Mouse (Mus musculus): ENCODE data around the gene Tmem209. TPM values are rescaled to one million over a fixed set of nuclear protein-coding genes. Genes with fewer than 3 reads are reported as not detected.
A peak's percentile ranks its signal among the peaks of the same experiment; 100 is the strongest.

Gene Tmem209
- polyA plus RNA-seq, 1 experiment: 45.9 TPM

DNA sequence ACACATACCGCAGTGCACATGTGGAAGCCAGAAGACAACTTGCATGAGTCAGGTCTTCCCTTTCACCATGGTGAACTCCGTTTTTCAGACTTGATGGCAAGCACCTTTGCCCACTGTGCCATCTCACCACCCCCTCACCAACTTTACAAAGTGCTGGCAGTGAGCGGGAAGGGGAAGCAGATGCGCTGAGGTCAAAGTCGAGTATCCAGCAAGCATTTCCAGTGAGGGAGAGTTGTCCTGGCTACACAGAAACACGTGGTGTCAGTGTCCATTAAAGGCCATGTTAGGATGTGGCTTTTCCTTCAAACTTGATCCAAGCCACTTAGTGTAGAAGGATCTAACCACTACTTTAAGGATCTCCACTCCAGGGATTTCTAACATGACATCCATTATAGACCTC is 31.8 kb downstream of the Tmem209 start:
- TF ChIP-seq CTCF (IDR thresholded peaks at IDR 0.05; ENCODE audit: borderline replicate concordance, extremely low read depth, insufficient read depth, insufficient read length): no peak
- TF ChIP-seq POLR2A (IDR thresholded peaks at IDR 0.05; ENCODE audit: borderline replicate concordance, extremely low read depth, insufficient read depth, insufficient read length, poor library complexity, severe bottlenecking): no peak
- no peak for DNase-seq (ENCODE audit: low read depth)

DNA sequence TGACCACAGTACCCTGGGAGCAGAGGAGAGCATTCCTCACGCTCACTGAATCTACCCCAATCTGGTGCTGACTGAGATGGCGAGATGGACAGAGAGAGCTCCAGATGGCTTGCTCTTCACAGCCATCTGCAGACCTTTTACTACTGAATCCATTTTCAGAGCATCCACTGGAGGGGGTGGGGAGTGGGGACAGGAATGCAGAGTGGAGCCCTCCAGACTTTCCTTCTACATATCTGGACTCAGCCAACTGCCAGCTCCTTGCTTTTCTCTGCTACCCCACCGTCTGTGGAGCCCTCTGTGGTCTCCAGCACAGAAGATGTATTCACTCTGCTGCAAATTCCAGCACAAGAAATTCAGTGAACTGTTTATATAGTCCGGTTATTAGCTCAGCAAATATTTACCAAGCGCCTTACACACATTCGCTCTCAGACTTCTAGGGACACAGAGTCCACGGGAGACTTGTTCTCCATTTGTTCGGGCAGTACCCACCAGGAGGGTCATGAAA is 32.3 kb downstream of the Tmem209 start:
- DNase-seq (ENCODE audit: low read depth): peak; percentile 55
- TF ChIP-seq POLR2A (IDR thresholded peaks at IDR 0.05; ENCODE audit: borderline replicate concordance, extremely low read depth, insufficient read depth, insufficient read length, poor library complexity, severe bottlenecking): no peak
- no peak for TF ChIP-seq CTCF (IDR thresholded peaks at IDR 0.05; ENCODE audit: borderline replicate concordance, extremely low read depth, insufficient read depth, insufficient read length)

GRCm38 (mm10) chr6:30476025-30476765 is 33.4 kb downstream of the Tmem209 start:
- no peak for DNase-seq (ENCODE audit: low read depth)
- TF ChIP-seq POLR2A (IDR thresholded peaks at IDR 0.05; ENCODE audit: borderline replicate concordance, extremely low read depth, insufficient read depth, insufficient read length, poor library complexity, severe bottlenecking): no peak
- TF ChIP-seq CTCF (IDR thresholded peaks at IDR 0.05; ENCODE audit: borderline replicate concordance, extremely low read depth, insufficient read depth, insufficient read length): no peak

DNA sequence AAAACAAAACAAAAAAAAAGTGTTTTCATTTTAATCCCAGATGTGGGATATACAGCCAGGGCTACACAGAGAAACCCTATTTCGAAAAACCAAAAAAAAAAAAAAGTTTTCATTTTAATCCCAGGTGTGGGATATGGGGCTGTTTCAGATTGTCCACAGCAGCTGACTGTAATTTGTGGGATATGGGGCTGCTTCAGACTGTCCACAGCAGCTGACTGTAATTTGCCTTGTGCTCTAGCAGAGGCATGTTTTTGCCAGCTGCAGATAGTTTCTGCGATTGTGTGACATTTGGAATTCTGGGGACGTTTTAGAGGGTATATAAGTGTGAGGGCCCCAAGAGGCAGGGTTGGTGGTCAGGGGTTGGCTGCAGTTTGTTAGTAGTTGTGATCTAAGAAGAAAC is 37.9 kb downstream of the Tmem209 start:
- no peak for DNase-seq (ENCODE audit: low read depth)
- TF ChIP-seq CTCF (IDR thresholded peaks at IDR 0.05; ENCODE audit: borderline replicate concordance, extremely low read depth, insufficient read depth, insufficient read length) (no peak), POLR2A (IDR thresholded peaks at IDR 0.05; ENCODE audit: borderline replicate concordance, extremely low read depth, insufficient read depth, insufficient read length, poor library complexity, severe bottlenecking) (no peak)

DNA sequence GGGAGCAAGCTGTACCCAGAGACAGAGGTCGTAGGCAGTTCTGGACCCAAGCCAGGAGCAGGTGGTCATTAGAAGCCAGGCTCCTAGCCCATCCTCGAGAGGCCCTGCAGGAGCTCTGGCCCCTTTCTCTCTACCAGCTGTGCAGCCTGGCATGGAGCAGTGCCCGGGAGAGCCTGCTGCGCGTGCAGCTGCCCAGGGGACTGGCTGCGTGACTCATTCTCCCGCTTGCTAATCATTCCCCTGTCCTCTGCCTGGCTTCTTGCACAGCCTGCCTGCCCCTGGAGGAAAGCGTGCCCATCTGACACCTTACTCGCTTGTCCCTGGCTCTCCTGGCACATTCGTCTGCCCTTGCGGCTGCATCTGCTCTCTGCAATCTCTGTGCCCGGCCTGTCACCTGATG is 40.2 kb downstream of the Tmem209 start:
- TF ChIP-seq CTCF (IDR thresholded peaks at IDR 0.05; ENCODE audit: borderline replicate concordance, extremely low read depth, insufficient read depth, insufficient read length) (no peak), POLR2A (IDR thresholded peaks at IDR 0.05; ENCODE audit: borderline replicate concordance, extremely low read depth, insufficient read depth, insufficient read length, poor library complexity, severe bottlenecking) (no peak)
- DNase-seq (ENCODE audit: low read depth): peak; percentile 81

GRCm38 (mm10) chr6:30468684-30469083 is 40.9 kb downstream of the Tmem209 start:
- DNase-seq (ENCODE audit: low read depth): peak; percentile 77
- TF ChIP-seq POLR2A (IDR thresholded peaks at IDR 0.05; ENCODE audit: borderline replicate concordance, extremely low read depth, insufficient read depth, insufficient read length, poor library complexity, severe bottlenecking) (no peak), CTCF (IDR thresholded peaks at IDR 0.05; ENCODE audit: borderline replicate concordance, extremely low read depth, insufficient read depth, insufficient read length) (peak; percentile 55; the same call in 1 of the 2 replicates)

DNA sequence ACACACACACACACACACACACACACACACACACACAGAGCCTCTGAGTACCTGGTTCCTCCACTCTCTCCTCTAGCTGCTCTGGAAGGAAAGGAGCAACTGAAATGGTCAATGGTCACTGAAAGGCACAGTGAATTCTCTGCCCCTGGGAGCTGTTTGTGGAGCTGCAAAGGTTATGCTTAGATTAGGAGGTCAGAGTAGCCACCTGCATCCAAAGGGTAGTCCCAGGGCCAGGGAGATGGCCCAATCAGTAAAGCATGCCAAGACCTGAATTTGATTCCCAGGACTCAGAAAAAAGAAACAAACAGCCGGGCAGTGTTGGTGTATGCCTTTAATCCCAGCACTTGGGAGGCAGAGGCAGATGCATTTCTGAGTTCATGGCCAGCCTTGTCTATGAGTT is 41.5 kb downstream of the Tmem209 start:
- TF ChIP-seq POLR2A (IDR thresholded peaks at IDR 0.05; ENCODE audit: borderline replicate concordance, extremely low read depth, insufficient read depth, insufficient read length, poor library complexity, severe bottlenecking) (no peak), CTCF (IDR thresholded peaks at IDR 0.05; ENCODE audit: borderline replicate concordance, extremely low read depth, insufficient read depth, insufficient read length) (no peak)
- DNase-seq (ENCODE audit: low read depth): no peak

DNA sequence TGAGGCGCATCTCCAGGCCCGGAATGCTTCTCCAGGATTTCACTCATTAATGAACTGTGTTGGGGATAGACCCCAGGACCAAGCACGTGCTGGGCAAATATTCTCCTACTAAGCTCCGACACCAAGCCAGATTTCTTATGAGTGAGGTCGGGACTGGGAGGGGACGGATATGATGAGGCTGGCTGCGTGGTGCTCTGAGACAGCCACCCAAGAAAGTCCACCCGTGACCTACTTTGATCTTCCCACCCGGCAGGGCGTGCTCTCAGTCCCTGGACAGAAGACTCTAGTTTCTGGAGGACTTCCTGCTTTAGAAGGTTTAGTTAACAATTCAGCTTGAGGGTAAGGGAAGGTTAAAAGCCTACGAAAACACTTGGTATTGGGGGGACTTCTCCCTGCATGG is 44.0 kb downstream of the Tmem209 start:
- no peak for TF ChIP-seq POLR2A (IDR thresholded peaks at IDR 0.05; ENCODE audit: borderline replicate concordance, extremely low read depth, insufficient read depth, insufficient read length, poor library complexity, severe bottlenecking)
- TF ChIP-seq CTCF (IDR thresholded peaks at IDR 0.05; ENCODE audit: borderline replicate concordance, extremely low read depth, insufficient read depth, insufficient read length): no peak
- no peak for DNase-seq (ENCODE audit: low read depth)

DNA sequence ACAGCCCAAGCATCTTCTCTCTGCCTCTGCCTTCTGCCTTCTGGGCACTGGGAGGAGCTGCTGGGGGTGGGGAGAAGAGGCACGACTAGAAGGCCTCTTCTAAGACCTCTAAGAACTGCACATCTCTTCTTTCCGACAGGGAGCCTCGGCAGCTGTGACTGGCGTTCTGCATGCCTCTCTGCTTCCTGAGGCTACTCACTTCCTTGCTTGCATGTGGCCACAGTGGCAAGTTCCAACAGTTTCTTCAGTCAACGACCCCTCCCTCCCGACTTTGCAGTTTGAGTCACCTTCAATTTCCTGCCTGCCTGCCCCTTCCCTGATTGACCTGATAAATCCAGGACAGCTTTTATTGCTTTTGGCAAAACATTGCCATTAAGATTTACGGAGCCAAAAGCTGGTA is 46.8 kb downstream of the Tmem209 start:
- TF ChIP-seq POLR2A (IDR thresholded peaks at IDR 0.05; ENCODE audit: borderline replicate concordance, extremely low read depth, insufficient read depth, insufficient read length, poor library complexity, severe bottlenecking) (no peak), CTCF (IDR thresholded peaks at IDR 0.05; ENCODE audit: borderline replicate concordance, extremely low read depth, insufficient read depth, insufficient read length) (no peak)
- no peak for DNase-seq (ENCODE audit: low read depth)

DNA sequence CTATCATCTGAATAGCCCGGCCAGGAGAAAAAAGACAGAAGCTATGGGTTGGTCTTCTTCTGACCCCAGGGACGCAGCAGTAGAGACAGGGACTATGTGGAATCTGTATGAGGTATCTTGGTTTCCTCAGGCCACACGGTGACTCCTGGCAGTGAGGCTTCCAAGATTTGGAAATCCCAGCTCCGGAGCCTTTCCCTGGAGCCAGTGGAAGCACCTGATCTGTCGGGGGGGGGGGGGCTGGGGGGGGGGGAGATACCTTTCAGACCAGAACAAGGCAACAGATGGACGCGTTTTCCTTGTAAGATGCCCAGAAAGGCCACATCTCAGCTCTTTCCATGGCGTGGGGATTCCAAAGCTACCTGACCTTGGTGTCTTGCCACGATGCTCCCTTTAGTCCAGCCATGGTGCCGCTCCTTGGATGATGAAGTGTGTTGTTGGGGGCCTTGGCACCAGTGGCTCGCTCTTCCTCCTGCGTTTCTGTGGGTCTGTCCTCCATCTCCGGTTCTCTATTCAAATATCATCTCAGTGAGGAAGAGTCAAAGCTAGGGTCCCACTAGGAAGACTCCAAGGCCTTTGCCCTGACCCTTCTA is 47.7 kb downstream of the Tmem209 start:
- DNase-seq (ENCODE audit: low read depth): no peak

GRCm38 (mm10) chr6:30460750-30461446 is 48.7 kb downstream of the Tmem209 start:
- no peak for TF ChIP-seq CTCF (IDR thresholded peaks at IDR 0.05; ENCODE audit: borderline replicate concordance, extremely low read depth, insufficient read depth, insufficient read length)
- no peak for TF ChIP-seq POLR2A (IDR thresholded peaks at IDR 0.05; ENCODE audit: borderline replicate concordance, extremely low read depth, insufficient read depth, insufficient read length, poor library complexity, severe bottlenecking)
- DNase-seq (ENCODE audit: low read depth): peak; percentile 99

More for the DNA sequence above, 47.7 kb downstream of the Tmem209 start:
- TF ChIP-seq CTCF (IDR thresholded peaks at IDR 0.05; ENCODE audit: borderline replicate concordance, extremely low read depth, insufficient read depth, insufficient read length) (no peak), POLR2A (IDR thresholded peaks at IDR 0.05; ENCODE audit: borderline replicate concordance, extremely low read depth, insufficient read depth, insufficient read length, poor library complexity, severe bottlenecking) (no peak)
